Mouse (Mus musculus): ENCODE results near the gene B4galnt2. TPM values are rescaled to one million over a fixed set of nuclear protein-coding genes. Genes with fewer than 3 reads are reported as not detected.
"Not testable (repeated sequence)": the region's sequence is repeated elsewhere in the genome, so short reads cannot be mapped to it uniquely, and the experiment has no call there.

The B4galnt2 gene
- not detected in 2 replicates for polyA plus RNA-seq (2016; fragmentation: Nextera tagmentation; extraction: Ambion mirVana)

GRCm38 (mm10) chr11:95914571-95914991, at the start of gene B4galnt2:
Gene B4galnt2, minus strand, starts transcription at chr11:95914891.
- Histone ChIP-seq H3K36me3 (replicated peaks) (no peaks in the 10 kb centered on the region), H3K4me3 (replicated peaks) (peak within 1 kb of the TSS; percentile 26), H3K27ac (no peak within 1 kb of the TSS), H3K9me3 (no peaks in the 10 kb centered on the region), H3K4me1 (peaks cover 18% of the 10 kb centered on the region), H3K4me2 (peak within 1 kb of the TSS; percentile 42), H3K9ac (peak within 1 kb of the TSS; percentile 12; the same call in 1 of the 2 replicates), H3K27me3 (peaks cover 86% of the 10 kb centered on the region)
- under 1% methylated on average over 35 of the region's 35 CpGs for WGBS
- no peak for ATAC-seq (ENCODE audit: low FRiP score)

DNA sequence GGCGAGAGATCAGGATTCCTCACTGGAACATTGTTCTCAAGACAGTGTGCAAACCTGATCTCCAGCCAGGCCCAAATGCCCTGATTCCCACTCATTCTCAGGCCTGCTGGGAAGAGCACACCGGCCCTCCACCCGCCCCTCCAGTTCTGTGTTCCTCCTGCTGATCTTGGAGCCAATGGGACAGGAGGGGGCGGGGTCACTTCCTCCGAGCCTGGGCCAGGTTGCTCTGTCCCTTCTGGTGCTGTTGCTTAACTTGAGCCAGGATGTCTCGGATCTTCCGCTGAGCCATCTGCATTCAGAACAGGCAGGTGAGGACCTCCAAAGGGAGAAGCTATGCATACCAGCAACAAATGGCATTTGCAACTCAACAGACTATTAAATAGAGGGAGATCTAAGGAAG, 48.6 kb upstream of the B4galnt2 start:
- Histone ChIP-seq H3K27me3 (no peaks in the 10 kb centered on the region), H3K36me3 (replicated peaks) (peaks cover 91% of the 10 kb centered on the region), H3K4me1 (no peaks in the 10 kb centered on the region), H3K4me3 (replicated peaks) (no peak overlapping the region), H3K4me2 (no peak overlapping the region), H3K9ac (no peak overlapping the region), H3K9me3 (no peaks in the 10 kb centered on the region), H3K27ac (no peak overlapping the region)
- WGBS, result 81% methylated on average over 7 of the region's 7 CpGs
- no peak for ATAC-seq (ENCODE audit: low FRiP score)

DNA sequence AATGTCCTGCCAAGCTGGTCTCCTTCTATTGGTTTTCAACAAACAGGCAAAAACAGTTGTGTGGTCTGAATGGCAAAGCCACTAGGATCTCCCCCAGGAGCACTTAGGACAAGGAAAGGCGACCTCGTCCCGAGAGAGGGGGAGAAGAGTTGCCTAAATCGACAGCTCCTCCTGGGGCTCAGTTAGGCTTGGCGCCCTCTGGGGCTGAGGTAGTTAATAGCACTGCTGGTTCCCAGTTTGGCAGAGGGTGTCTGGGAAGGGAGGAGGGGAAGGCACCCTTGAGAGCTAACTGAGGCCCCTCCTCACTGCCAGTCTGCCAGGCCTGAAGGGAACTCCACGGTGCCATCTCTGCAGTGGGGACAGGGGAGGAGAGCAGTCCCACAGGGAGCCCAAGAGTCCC, 44.5 kb upstream of the B4galnt2 start:
- ATAC-seq (ENCODE audit: low FRiP score), result no peak
- H3K27ac ChIP-seq, result no peak overlapping the region
- H3K9ac ChIP-seq, result no peak overlapping the region
- no peak overlapping the region for H3K4me2 ChIP-seq
- 61% methylated on average over 6 of the region's 6 CpGs for WGBS
- H3K9me3 ChIP-seq, result no peaks in the 10 kb centered on the region
- H3K36me3 ChIP-seq (replicated peaks), result peaks cover 51% of the 10 kb centered on the region
- peaks cover 8% of the 10 kb centered on the region for H3K4me1 ChIP-seq
- H3K27me3 ChIP-seq, result no peaks in the 10 kb centered on the region
- H3K4me3 ChIP-seq (replicated peaks), result no peak overlapping the region

- no peak for ATAC-seq (ENCODE audit: low FRiP score)
- Histone ChIP-seq H3K4me2 (no peak overlapping the region), H3K36me3 (replicated peaks) (peaks cover 44% of the 10 kb centered on the region)
These were observed 43.6 kb upstream of the B4galnt2 start for GRCm38 (mm10) chr11:95958251-95958650.

GRCm38 (mm10) chr11:95957407-95957806, 42.7 kb upstream of the B4galnt2 start:
- H3K4me2 ChIP-seq, result no peak overlapping the region
- peaks cover 36% of the 10 kb centered on the region for H3K36me3 ChIP-seq (replicated peaks)
- no peak overlapping the region for H3K27ac ChIP-seq
- peaks cover 8% of the 10 kb centered on the region for H3K4me1 ChIP-seq
- no peak for ATAC-seq (ENCODE audit: low FRiP score)
- no peaks in the 10 kb centered on the region for H3K27me3 ChIP-seq
- no peaks in the 10 kb centered on the region for H3K9me3 ChIP-seq
- 71% methylated on average over 7 of the region's 7 CpGs for WGBS
- H3K9ac ChIP-seq, result no peak overlapping the region
- H3K4me3 ChIP-seq (replicated peaks), result no peak overlapping the region

More at GRCm38 (mm10) chr11:95958251-95958650, 43.6 kb upstream of the B4galnt2 start:
- Histone ChIP-seq H3K4me3 (replicated peaks) (no peak overlapping the region), H3K27me3 (no peaks in the 10 kb centered on the region), H3K4me1 (peaks cover 8% of the 10 kb centered on the region), H3K27ac (no peak overlapping the region), H3K9me3 (no peaks in the 10 kb centered on the region), H3K9ac (no peak overlapping the region)
- WGBS, result 65% methylated on average over 9 of the region's 9 CpGs

DNA sequence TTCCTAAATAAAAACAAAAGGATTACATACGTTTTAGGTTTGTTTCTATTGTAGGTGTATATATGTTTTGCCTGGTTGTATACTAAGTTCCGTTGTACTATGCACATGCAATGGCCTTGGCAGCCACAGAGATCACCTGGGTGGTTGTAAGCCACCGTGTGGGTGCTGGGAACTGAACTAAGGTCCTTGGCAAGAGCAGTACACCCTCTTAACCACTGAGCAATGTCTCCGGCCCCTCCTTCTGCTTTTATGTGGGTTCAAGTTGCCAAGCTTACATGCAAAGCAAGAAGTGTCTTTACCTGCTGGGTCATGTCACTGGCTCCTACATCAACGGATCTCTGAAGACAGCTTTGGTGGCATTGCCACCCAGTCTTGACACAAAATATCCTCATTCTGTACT, 38.6 kb upstream of the B4galnt2 start:
- peaks cover 1% of the 10 kb centered on the region for H3K36me3 ChIP-seq (replicated peaks)
- H3K4me1 ChIP-seq, result peaks cover 8% of the 10 kb centered on the region
- no peak overlapping the region for H3K4me3 ChIP-seq (replicated peaks)
- no peak overlapping the region for H3K27ac ChIP-seq
- WGBS, result 81% methylated on average over 5 of the region's 5 CpGs
- no peaks in the 10 kb centered on the region for H3K9me3 ChIP-seq
- ATAC-seq (ENCODE audit: low FRiP score), result no peak
- no peak overlapping the region for H3K9ac ChIP-seq
- H3K27me3 ChIP-seq, result no peaks in the 10 kb centered on the region
- no peak overlapping the region for H3K4me2 ChIP-seq

DNA sequence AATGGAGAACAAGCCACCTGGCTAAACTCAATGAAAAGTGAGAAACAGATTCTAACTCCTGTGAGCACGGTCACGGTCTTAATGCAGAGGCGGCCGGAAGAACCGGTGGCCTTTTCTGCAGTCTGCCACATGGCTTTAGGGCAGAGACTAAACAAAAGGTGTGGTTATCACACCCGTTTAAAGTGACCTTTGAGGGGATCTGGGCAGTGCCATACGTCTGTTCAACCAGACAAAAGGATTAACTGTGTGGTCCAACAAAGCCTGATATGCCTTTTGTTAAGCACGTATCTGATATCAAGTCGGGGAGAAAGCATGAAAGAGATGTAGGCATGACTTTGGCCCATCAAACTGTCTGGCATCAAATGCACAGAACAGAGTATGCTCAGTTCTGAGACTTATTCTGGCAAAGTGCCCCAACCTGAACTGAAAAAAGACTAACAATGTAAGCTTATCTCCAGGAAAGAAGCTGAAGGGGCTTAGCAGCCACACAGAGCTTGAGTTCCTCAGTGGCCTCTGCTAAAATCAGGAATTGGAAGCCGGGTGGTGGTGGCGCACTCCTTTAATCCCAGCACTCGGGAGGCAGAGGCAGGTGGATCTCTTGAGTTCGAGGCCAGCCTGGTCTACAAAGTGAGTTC, 31.3 kb upstream of the B4galnt2 start:
- no peak overlapping the region for H3K4me2 ChIP-seq
- no peaks in the 10 kb centered on the region for H3K27me3 ChIP-seq
- no peaks in the 10 kb centered on the region for H3K9me3 ChIP-seq
- no peak overlapping the region for H3K9ac ChIP-seq
- WGBS, result 59% methylated on average over 13 of the region's 13 CpGs
- H3K36me3 ChIP-seq (replicated peaks), result no peaks in the 10 kb centered on the region
- ATAC-seq (ENCODE audit: low FRiP score), result no peak
- H3K4me3 ChIP-seq (replicated peaks), result no peak overlapping the region
- no peak overlapping the region for H3K27ac ChIP-seq
- H3K4me1 ChIP-seq, result no peaks in the 10 kb centered on the region

DNA sequence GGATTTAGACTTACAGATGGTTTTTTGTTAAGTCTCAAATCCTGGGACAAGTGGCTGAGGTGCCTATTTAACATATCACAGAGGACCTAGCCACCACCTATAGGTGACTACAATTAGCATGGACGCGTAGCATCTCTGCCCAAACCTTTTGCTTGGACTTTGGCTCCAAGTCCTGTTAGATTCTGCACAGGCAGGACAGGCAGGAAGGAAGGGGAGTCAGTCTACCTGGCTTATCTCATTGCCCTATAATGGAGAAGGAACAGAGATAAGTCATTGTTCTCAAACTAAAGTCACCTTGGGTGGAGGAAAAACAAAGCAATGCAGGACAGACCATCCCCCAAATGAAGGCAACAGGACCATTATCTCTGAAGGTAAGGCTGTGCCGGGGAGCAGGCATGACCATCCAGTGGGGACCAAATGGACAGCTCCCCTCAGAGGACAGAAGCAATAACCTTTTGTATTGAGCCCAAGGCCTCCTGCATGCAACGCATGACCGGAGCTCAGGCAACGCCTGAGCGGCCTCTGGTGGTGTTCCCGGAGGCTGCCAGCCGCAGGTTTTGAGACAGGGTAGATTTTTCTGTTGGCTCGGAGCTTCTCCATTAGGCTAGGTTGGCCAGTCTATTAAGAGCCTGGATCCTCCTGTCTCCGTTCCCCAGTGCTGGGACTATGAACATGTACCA, 25.3 kb upstream of the B4galnt2 start:
- no peaks in the 10 kb centered on the region for H3K4me1 ChIP-seq
- H3K27me3 ChIP-seq, result no peaks in the 10 kb centered on the region
- H3K4me2 ChIP-seq, result no peak overlapping the region
- no peaks in the 10 kb centered on the region for H3K36me3 ChIP-seq (replicated peaks)
- H3K9ac ChIP-seq, result no peak overlapping the region
- WGBS, result 45% methylated on average over 11 of the region's 11 CpGs
- H3K9me3 ChIP-seq, result no peaks in the 10 kb centered on the region
- no peak overlapping the region for H3K27ac ChIP-seq
- ATAC-seq (ENCODE audit: low FRiP score), result no peak
- H3K4me3 ChIP-seq (replicated peaks), result no peak overlapping the region

DNA sequence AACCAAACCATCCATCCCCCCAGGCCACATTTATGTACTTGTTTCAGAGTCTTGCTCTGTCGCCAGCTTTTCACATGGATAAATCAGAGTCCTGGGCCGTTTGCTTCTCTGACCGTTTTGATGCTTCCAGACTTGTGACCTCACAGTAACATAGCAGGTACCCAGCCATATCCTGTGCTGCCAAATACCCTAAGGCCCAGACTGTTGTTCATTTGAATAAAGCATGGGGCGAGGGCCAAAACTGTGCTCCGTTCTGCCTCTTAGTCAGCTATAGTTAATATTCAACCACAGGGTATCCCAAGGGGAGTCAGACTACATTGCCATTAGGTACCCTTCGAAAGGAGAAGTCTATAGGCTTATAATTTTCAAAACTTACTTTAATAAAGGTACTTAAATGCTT, 21.7 kb upstream of the B4galnt2 start:
- H3K4me2 ChIP-seq, result no peak overlapping the region
- H3K9ac ChIP-seq, result no peak overlapping the region
- no peaks in the 10 kb centered on the region for H3K9me3 ChIP-seq
- no peak overlapping the region for H3K4me3 ChIP-seq (replicated peaks)
- H3K27me3 ChIP-seq, result no peaks in the 10 kb centered on the region
- no peak overlapping the region for H3K27ac ChIP-seq
- WGBS, result 86% methylated on average over 6 of the region's 6 CpGs
- no peaks in the 10 kb centered on the region for H3K36me3 ChIP-seq (replicated peaks)
- ATAC-seq (ENCODE audit: low FRiP score), result no peak
- no peaks in the 10 kb centered on the region for H3K4me1 ChIP-seq

DNA sequence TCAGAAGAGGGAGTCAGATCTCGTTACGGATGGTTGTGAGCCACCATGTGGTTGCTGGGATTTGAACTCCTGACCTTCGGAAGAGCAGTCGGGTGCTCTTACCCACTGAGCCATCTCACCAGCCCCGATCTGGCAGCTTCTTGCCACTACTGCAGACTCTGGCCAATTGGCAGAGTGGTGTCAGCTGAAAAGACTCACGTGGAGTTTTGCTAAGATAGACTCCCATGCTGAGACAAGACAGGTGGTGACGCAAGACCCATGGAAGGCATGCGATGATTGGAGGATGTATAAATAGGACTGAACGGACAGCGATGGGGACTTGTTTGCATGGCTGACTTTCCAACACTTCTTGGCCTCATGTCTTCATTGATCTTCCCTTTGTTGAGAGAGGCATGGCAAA, 17.5 kb upstream of the B4galnt2 start:
- 92% methylated on average over 8 of the region's 10 CpGs for WGBS
- not testable (repeated sequence) for H3K36me3 ChIP-seq (replicated peaks); H3K27ac ChIP-seq; H3K9ac ChIP-seq; H3K4me3 ChIP-seq (replicated peaks); H3K27me3 ChIP-seq; H3K4me1 ChIP-seq; H3K9me3 ChIP-seq; ATAC-seq (ENCODE audit: low FRiP score); H3K4me2 ChIP-seq

DNA sequence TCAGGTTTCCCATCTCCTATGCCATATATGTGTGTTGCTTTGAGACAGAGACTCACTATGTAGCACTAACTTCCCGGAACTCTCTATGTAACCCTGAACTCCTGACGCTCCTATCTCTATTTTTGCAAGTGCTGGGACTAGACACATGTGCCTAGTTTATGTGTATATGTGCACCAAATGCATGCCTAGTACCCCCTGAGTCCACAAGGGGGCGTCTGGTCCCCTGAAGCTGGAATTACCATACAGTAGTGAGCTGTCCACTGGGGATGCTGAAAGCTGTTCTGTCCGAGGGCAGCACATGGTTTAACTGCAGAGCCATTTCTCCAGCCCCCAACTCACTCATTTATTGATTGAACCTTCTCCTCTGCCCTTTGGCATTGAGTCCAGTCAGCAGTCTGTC, 11.7 kb upstream of the B4galnt2 start:
- no peak for ATAC-seq (ENCODE audit: low FRiP score)
- WGBS, result 81% methylated on average over 4 of the region's 4 CpGs
- Histone ChIP-seq H3K36me3 (replicated peaks) (no peaks in the 10 kb centered on the region), H3K9ac (no peak overlapping the region), H3K4me2 (no peak overlapping the region), H3K4me3 (replicated peaks) (no peak overlapping the region), H3K4me1 (peaks cover 4% of the 10 kb centered on the region; the same call in 1 of the 2 replicates), H3K9me3 (no peaks in the 10 kb centered on the region), H3K27me3 (peaks cover 16% of the 10 kb centered on the region), H3K27ac (no peak overlapping the region)

DNA sequence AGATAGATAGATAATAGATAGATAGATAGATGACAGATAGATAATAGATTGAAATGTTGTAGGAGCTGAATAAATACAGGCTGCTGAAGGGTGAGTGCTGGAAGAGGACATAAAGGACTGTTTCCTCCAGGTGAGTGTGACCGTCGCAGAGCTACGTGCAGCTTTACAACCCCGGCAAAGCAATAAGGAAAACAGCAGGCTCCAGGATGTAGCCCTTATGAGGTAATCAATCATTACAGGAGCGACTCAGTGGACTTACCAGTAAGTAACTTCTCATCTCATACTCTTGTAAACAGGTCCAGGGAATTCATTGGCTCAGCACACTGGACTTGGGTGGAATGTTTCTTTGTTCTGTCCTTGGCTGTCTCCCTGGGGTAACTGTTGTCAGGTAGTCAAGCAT, 11.3 kb upstream of the B4galnt2 start:
- Histone ChIP-seq H3K9me3 (no peaks in the 10 kb centered on the region), H3K36me3 (replicated peaks) (no peaks in the 10 kb centered on the region), H3K4me3 (replicated peaks) (no peak overlapping the region), H3K27me3 (peaks cover 16% of the 10 kb centered on the region), H3K27ac (no peak overlapping the region), H3K9ac (no peak overlapping the region), H3K4me2 (no peak overlapping the region), H3K4me1 (peaks cover 4% of the 10 kb centered on the region; the same call in 1 of the 2 replicates)
- ATAC-seq (ENCODE audit: low FRiP score), result no peak
- WGBS, result 94% methylated on average over 5 of the region's 5 CpGs

DNA sequence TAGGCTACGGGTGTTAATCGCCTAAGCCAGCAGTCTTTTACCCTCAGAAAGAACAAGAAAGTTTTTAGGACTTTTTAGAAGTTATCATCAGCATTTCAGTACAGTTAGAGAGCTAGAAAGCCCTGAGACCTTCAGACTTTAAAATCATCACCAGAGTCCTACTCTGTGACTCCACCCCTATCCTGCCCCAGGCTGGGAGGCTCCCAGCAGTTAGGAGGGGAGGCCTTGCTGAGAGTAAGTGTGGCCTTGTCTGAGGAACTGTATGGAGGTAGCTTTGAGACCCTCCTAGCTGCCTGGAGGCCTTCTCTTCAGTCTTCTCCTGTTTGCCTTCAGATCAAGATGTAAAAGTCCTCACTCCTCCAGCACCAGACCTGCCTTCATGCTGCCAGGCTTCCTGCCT, 9.5 kb upstream of the B4galnt2 start:
- H3K27ac ChIP-seq, result no peak overlapping the region
- no peak overlapping the region for H3K4me3 ChIP-seq (replicated peaks)
- WGBS, result 1% methylated on average over 2 of the region's 2 CpGs
- no peaks in the 10 kb centered on the region for H3K9me3 ChIP-seq
- ATAC-seq (ENCODE audit: low FRiP score), result no peak
- H3K4me2 ChIP-seq, result no peak overlapping the region
- peaks cover 23% of the 10 kb centered on the region for H3K27me3 ChIP-seq
- no peaks in the 10 kb centered on the region for H3K36me3 ChIP-seq (replicated peaks)
- peaks cover 4% of the 10 kb centered on the region; the same call in 1 of the 2 replicates for H3K4me1 ChIP-seq
- H3K9ac ChIP-seq, result no peak overlapping the region
